Mouse (Mus musculus): ENCODE data around the gene Nlrc5. TPM values are rescaled to one million over a fixed set of nuclear protein-coding genes. Genes with fewer than 3 reads are reported as not detected.
A peak's percentile ranks its signal among the peaks of the same experiment; 100 is the strongest.

Nlrc5 gene
- polyA plus RNA-seq, 1 experiment from 2014 or later = 0.11 TPM

- Histone ChIP-seq H3K9me3 (ENCODE audit: low read depth, low read length) (no peaks in the 10 kb centered on the region), H3K4me1 (ENCODE audit: insufficient read depth) (no peaks in the 10 kb centered on the region), H3K27me3 (ENCODE audit: insufficient read depth, low read length) (no peaks in the 10 kb centered on the region), H3K4me3 (ENCODE audit: low read depth, low read length) (no peak overlapping the region), H3K27ac (ENCODE audit: low read depth) (no peak overlapping the region), H3K4me2 (no peak overlapping the region), H3K9ac (no peak overlapping the region), H3K36me3 (ENCODE audit: insufficient read depth) (no peaks in the 10 kb centered on the region)
- no peak for TF ChIP-seq CTCF (IDR thresholded peaks at IDR 0.05; ENCODE audit: low read depth)
- DNase-seq = no peak
- WGBS = 74% methylated on average over 7 of the region's 7 CpGs
- ATAC-seq (ENCODE audit: insufficient read depth) = no peak
Measured at GRCm38 (mm10) chr8:94476846-94477245, 42.7 kb downstream of the Nlrc5 start.

GRCm38 (mm10) chr8:94482051-94482450 is 47.9 kb downstream of the Nlrc5 start:
- Histone ChIP-seq H3K4me2 (no peak overlapping the region), H3K36me3 (ENCODE audit: insufficient read depth) (no peaks in the 10 kb centered on the region), H3K9ac (no peak overlapping the region), H3K27ac (ENCODE audit: low read depth) (no peak overlapping the region), H3K4me3 (ENCODE audit: low read depth, low read length) (no peak overlapping the region), H3K9me3 (ENCODE audit: low read depth, low read length) (no peaks in the 10 kb centered on the region), H3K27me3 (ENCODE audit: insufficient read depth, low read length) (no peaks in the 10 kb centered on the region), H3K4me1 (ENCODE audit: insufficient read depth) (no peaks in the 10 kb centered on the region)
- DNase-seq = peak; percentile 38
- TF ChIP-seq CTCF (IDR thresholded peaks at IDR 0.05; ENCODE audit: low read depth) = no peak
- 5% methylated on average over 6 of the region's 6 CpGs for WGBS
- ATAC-seq (ENCODE audit: insufficient read depth) = no peak

GRCm38 (mm10) chr8:94485288-94485687 is 51.1 kb downstream of the Nlrc5 start:
- no peaks in the 10 kb centered on the region for H3K4me1 ChIP-seq (ENCODE audit: insufficient read depth)
- no peak overlapping the region for H3K4me2 ChIP-seq
- no peaks in the 10 kb centered on the region for H3K9me3 ChIP-seq (ENCODE audit: low read depth, low read length)
- no peak for DNase-seq
- H3K27ac ChIP-seq (ENCODE audit: low read depth) = no peak overlapping the region
- no peak overlapping the region for H3K4me3 ChIP-seq (ENCODE audit: low read depth, low read length)
- no peak for TF ChIP-seq CTCF (IDR thresholded peaks at IDR 0.05; ENCODE audit: low read depth)
- no peaks in the 10 kb centered on the region for H3K27me3 ChIP-seq (ENCODE audit: insufficient read depth, low read length)
- WGBS = 80% methylated on average over 3 of the region's 3 CpGs
- ATAC-seq (ENCODE audit: insufficient read depth) = no peak
- no peak overlapping the region for H3K9ac ChIP-seq
- H3K36me3 ChIP-seq (ENCODE audit: insufficient read depth) = no peaks in the 10 kb centered on the region

GRCm38 (mm10) chr8:94485882-94486281 is 51.7 kb downstream of the Nlrc5 start:
- Histone ChIP-seq H3K27ac (ENCODE audit: low read depth) (no peak overlapping the region), H3K36me3 (ENCODE audit: insufficient read depth) (no peaks in the 10 kb centered on the region), H3K4me2 (no peak overlapping the region), H3K4me3 (ENCODE audit: low read depth, low read length) (no peak overlapping the region), H3K4me1 (ENCODE audit: insufficient read depth) (no peaks in the 10 kb centered on the region), H3K9ac (no peak overlapping the region), H3K9me3 (ENCODE audit: low read depth, low read length) (no peaks in the 10 kb centered on the region), H3K27me3 (ENCODE audit: insufficient read depth, low read length) (no peaks in the 10 kb centered on the region)
- WGBS = 17% methylated on average over 2 of the region's 2 CpGs
- ATAC-seq (ENCODE audit: insufficient read depth) (no peak), DNase-seq (peak; percentile 71)
- TF ChIP-seq CTCF (IDR thresholded peaks at IDR 0.05; ENCODE audit: low read depth) = peak; percentile 73

- 53% methylated on average over 2 of the region's 2 CpGs for WGBS
- H3K4me2 ChIP-seq = no peak overlapping the region
- DNase-seq = no peak
- no peak overlapping the region for H3K9ac ChIP-seq
- ATAC-seq (ENCODE audit: insufficient read depth) = no peak
- H3K36me3 ChIP-seq (ENCODE audit: insufficient read depth) = no peaks in the 10 kb centered on the region
- no peak for TF ChIP-seq CTCF (IDR thresholded peaks at IDR 0.05; ENCODE audit: low read depth)
- no peak overlapping the region for H3K4me3 ChIP-seq (ENCODE audit: low read depth, low read length)
- no peaks in the 10 kb centered on the region for H3K9me3 ChIP-seq (ENCODE audit: low read depth, low read length)
- no peak overlapping the region for H3K27ac ChIP-seq (ENCODE audit: low read depth)
- H3K27me3 ChIP-seq (ENCODE audit: insufficient read depth, low read length) = no peaks in the 10 kb centered on the region
- no peaks in the 10 kb centered on the region for H3K4me1 ChIP-seq (ENCODE audit: insufficient read depth)
Measured at GRCm38 (mm10) chr8:94488016-94488415, 53.9 kb downstream of the Nlrc5 start.

GRCm38 (mm10) chr8:94489809-94490483 is 55.8 kb downstream of the Nlrc5 start:
- Histone ChIP-seq H3K4me2 (no peak overlapping the region), H3K36me3 (ENCODE audit: insufficient read depth) (no peaks in the 10 kb centered on the region), H3K4me1 (ENCODE audit: insufficient read depth) (no peaks in the 10 kb centered on the region), H3K9ac (no peak overlapping the region), H3K27ac (ENCODE audit: low read depth) (no peak overlapping the region), H3K27me3 (ENCODE audit: insufficient read depth, low read length) (no peaks in the 10 kb centered on the region), H3K9me3 (ENCODE audit: low read depth, low read length) (no peaks in the 10 kb centered on the region), H3K4me3 (ENCODE audit: low read depth, low read length) (no peak overlapping the region)
- ATAC-seq (ENCODE audit: insufficient read depth) (no peak), DNase-seq (no peak)
- WGBS = 44% methylated on average over 4 of the region's 4 CpGs
- peak; percentile 41 for TF ChIP-seq CTCF (IDR thresholded peaks at IDR 0.05; ENCODE audit: low read depth)

GRCm38 (mm10) chr8:94492021-94492681 is 58.0 kb downstream of the Nlrc5 start:
- Histone ChIP-seq H3K27ac (ENCODE audit: low read depth) (no peak overlapping the region), H3K4me1 (ENCODE audit: insufficient read depth) (no peaks in the 10 kb centered on the region), H3K36me3 (ENCODE audit: insufficient read depth) (no peaks in the 10 kb centered on the region), H3K9ac (no peak overlapping the region), H3K4me2 (peak overlapping the region; percentile 61), H3K9me3 (ENCODE audit: low read depth, low read length) (no peaks in the 10 kb centered on the region), H3K27me3 (ENCODE audit: insufficient read depth, low read length) (no peaks in the 10 kb centered on the region), H3K4me3 (ENCODE audit: low read depth, low read length) (peak overlapping the region; percentile 25; the same call in 1 of the 2 replicates)
- DNase-seq (peak; percentile 89), ATAC-seq (ENCODE audit: insufficient read depth) (peak; percentile 85)
- 7% methylated on average over 15 of the region's 15 CpGs for WGBS
- TF ChIP-seq CTCF (IDR thresholded peaks at IDR 0.05; ENCODE audit: low read depth) = peak; percentile 93

All from lung, embryonic 14.5 days (tissue).